Comparison of ENCODE assay signal across 8 mouse cellular contexts in the genomic region with DNA sequence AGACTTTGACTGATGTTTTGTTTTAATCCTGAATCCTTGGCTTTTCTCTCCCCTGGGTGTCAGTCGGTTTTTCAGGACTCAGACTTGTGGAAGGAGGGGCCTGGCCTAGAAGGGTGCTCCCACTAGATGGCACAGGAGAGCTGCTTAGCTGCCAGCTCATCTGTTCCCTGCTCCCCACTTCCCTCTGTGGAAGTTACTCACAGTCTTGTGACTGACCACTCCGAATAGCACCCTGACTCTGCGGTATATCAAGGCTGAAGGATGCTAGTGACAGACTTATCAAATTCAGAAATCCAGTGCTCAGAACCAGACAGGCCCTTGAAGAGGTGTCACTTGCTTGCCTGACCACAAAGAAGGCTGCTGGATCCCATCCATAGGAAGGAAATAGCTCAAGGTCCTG. TPM values are rescaled to one million over a fixed set of nuclear protein-coding genes. Genes with fewer than 3 reads are reported as not detected.
DNase-seq lines count a peak whose midpoint lies in the region; ATAC-seq and TF ChIP-seq lines count a peak whose summit lies in the region.

No protein-coding gene starts in this region.

- in situ Hi-C loops in Patski (cut with MboI; ENCODE audit: low pct_unique_long_range_greater_than_20kb) = loop anchor here (5.0 kb wide), 2 partner anchors 106 to 226 kb away; no protein-coding TSS in a partner anchor

- POLR2A ChIA-PET in Patski (lab: Charles Lee) = no interaction called here

- DNase-seq in Patski (ENCODE audit: low read depth, low spot score) = no peak
- peak; percentile 91 for DNase-seq in cerebellum, postnatal 10 days
- DNase-seq in gastrocnemius, adult 8-10 months (ENCODE audit: low spot score in 2 of 2) = peak; percentile 67 to 71
- DNase-seq in hindlimb bud, embryonic 11.5 days (ENCODE audit: extremely low spot score, low read depth, low spot score) = peak; percentile 28
- DNase-seq in left cerebral cortex, adult 11 months (ENCODE audit: low spot score) = peak; percentile 74
- peak; percentile 84 to 90 for DNase-seq in right cerebral cortex, adult 2 months (ENCODE audit: low spot score in 2 of 2)
- no peak for DNase-seq in T-cell, adult 2 months (ENCODE audit: low spot score)

- no peaks in the 10 kb centered on the region for H3K27me3 ChIP-seq in Patski

- peak; percentile 94 for TF ChIP-seq CTCF in Patski (IDR thresholded peaks at IDR 0.05)

- CTCF ChIA-PET in Patski (lab: Charles Lee) = interaction anchor here (0.8 to 3.2 kb wide), 23 partner anchors 9 to 330 kb away, joined by 3 to 17 read pairs (median 4); partner anchors contain the start of genes Ift122, Mbd4 and Plxnd1

- peak; percentile 64 for ATAC-seq in Patski
- peak; percentile 93 for ATAC-seq in megakaryocyte, adult 5-6 weeks (ENCODE audit: poor library complexity, severe bottlenecking)

RNA-seq across cellular contexts. Expression of gene Rho, which starts 30.5 kb away (rescaled TPM):
- polyA plus RNA-seq in Patski (2021) = 0.12 TPM
- not detected for total RNA-seq in gastrocnemius, adult 8-10 months (2022)
- 0.41 TPM in 1 of 2 replicates, not detected in the other for total RNA-seq in megakaryocyte, adult 5-6 weeks (2015)
- 0.04 TPM in 1 of 2 replicates, not detected in the other for total RNA-seq in megakaryocyte, adult 5-6 weeks (2017)

RNA-seq across cellular contexts. Expression of gene H1foo, which starts 43.7 kb away (rescaled TPM):
- not detected for polyA plus RNA-seq in Patski (2021)
- total RNA-seq in gastrocnemius, adult 8-10 months (2022) = not detected
- total RNA-seq in megakaryocyte, adult 5-6 weeks (2015) = not detected in 2 replicates
- not detected in 2 replicates for total RNA-seq in megakaryocyte, adult 5-6 weeks (2017)

RNA-seq across cellular contexts. Expression of gene Ift122, which starts 47.8 kb away (rescaled TPM):
- 41.6 TPM for polyA plus RNA-seq in Patski (2021)
- total RNA-seq in gastrocnemius, adult 8-10 months (2022) = 1 to 10 TPM; 3.3 to 4.9 (median 4.0) TPM
- total RNA-seq in megakaryocyte, adult 5-6 weeks (2015) = 1.1 and 3.3 TPM in 2 replicates
- 2.8 and 4.8 TPM in 2 replicates for total RNA-seq in megakaryocyte, adult 5-6 weeks (2017)

RNA-seq across cellular contexts. Expression of gene Mbd4, which starts 47.9 kb away (rescaled TPM):
- polyA plus RNA-seq in Patski (2021) = 6.8 TPM
- 1 to 10 TPM in 2 of 4 experiments, under 1 TPM in 2; 0.80 to 1.2 (median 1.0) TPM for total RNA-seq in gastrocnemius, adult 8-10 months (2022)
- total RNA-seq in megakaryocyte, adult 5-6 weeks (2015) = 9.1 and 10.9 TPM in 2 replicates
- 19.9 and 21.3 TPM in 2 replicates for total RNA-seq in megakaryocyte, adult 5-6 weeks (2017)

Comparison
In these comparisons a context has a peak if more than half of its experiments do, and no peak if none do; other contexts are left out.
1. DNase-seq: peak in cerebellum, postnatal 10 days (2 of 2), gastrocnemius, adult 8-10 months (2 of 2), hindlimb bud, embryonic 11.5 days (single experiment), left cerebral cortex, adult 11 months (single experiment) and right cerebral cortex, adult 2 months (2 of 2); none in Patski (single experiment) and T-cell, adult 2 months (single experiment).